Mouse (Mus musculus) layer of hippocampus, adult 11-12 months (tissue): ENCODE results near the gene Ino80b.
A peak's percentile ranks its signal among the peaks of the same experiment; 100 is the strongest.

Experiments used
- DNase-seq: peaks from one replicate; pipeline ENCODE4 v3.0.0; 2022; ENCODE audit warnings: low spot score

The Ino80b gene

GRCm38 (mm10) chr6:83084477-83084876 is 40.8 kb downstream of the Ino80b start:
- DNase-seq = no peak

GRCm38 (mm10) chr6:83083497-83083896 is 41.7 kb downstream of the Ino80b start:
- no peak for DNase-seq

GRCm38 (mm10) chr6:83080210-83080609 is 45.0 kb downstream of the Ino80b start:
- DNase-seq = no peak

GRCm38 (mm10) chr6:83078324-83078858 is 46.8 kb downstream of the Ino80b start:
- peak; percentile 99 for DNase-seq

- peak; percentile 43 for DNase-seq
Observed at GRCm38 (mm10) chr6:83077630-83078323, 47.5 kb downstream of the Ino80b start, which contains the start of gene Pcgf1. Pcgf1 (plus strand) TSS chr6:83077869.

GRCm38 (mm10) chr6:83074979-83075378 is 50.3 kb downstream of the Ino80b start:
- no peak for DNase-seq
